In genomic region chr1:106072071-106072440, GRCm38 (mm10) we compare ENCODE assay signal across 9 mouse cellular contexts.
DNase-seq lines count a peak whose midpoint lies in the region; ATAC-seq and TF ChIP-seq lines count a peak whose summit lies in the region.
"Had no signal": no experiment of that assay in that cellular context is flagged by ENCODE, and none has a peak within 500 bp of the region (broad histone marks: within the 10 kb centered on the region; RNA-seq: fewer than 3 reads in every experiment).

No protein-coding gene starts in this region.

- H3K36me3 ChIP-seq in heart, embryonic 11.5 days (ENCODE audit: control insufficient read depth, insufficient read depth, low read length) = no peaks in the 10 kb centered on the region
- peaks cover 2% of the 10 kb centered on the region; the same call in 1 of the 2 replicates for H3K36me3 ChIP-seq in heart, adult 2 months (ENCODE audit: control insufficient read depth, insufficient read depth, low read length)
- H3K36me3 ChIP-seq in ES-E14 (ENCODE audit: control insufficient read depth, insufficient read depth, low read length, poor library complexity, severe bottlenecking) = no peaks in the 10 kb centered on the region
- no peaks in the 10 kb centered on the region for H3K36me3 ChIP-seq in embryonic facial prominence, embryonic 13.5 days

- H3K27me3 ChIP-seq in heart, embryonic 11.5 days (ENCODE audit: control insufficient read depth, insufficient read depth, low read length) = no peaks in the 10 kb centered on the region
- H3K27me3 ChIP-seq in heart, adult 2 months (ENCODE audit: control insufficient read depth, insufficient read depth, low read length) = no peaks in the 10 kb centered on the region
- peaks cover 5% of the 10 kb centered on the region; the same call in 1 of the 2 replicates for H3K27me3 ChIP-seq in embryonic facial prominence, embryonic 13.5 days

- no peak overlapping the region for H3K9ac ChIP-seq in heart, embryonic 11.5 days (ENCODE audit: low read depth, low read length)
- no peak overlapping the region for H3K9ac ChIP-seq in heart, adult 2 months (ENCODE audit: low read depth, low read length)
- no peak overlapping the region for H3K9ac ChIP-seq in ES-E14 (ENCODE audit: insufficient read depth, low read depth, low read length, poor library complexity, severe bottlenecking)
- 0 out of 2 replicates have a peak overlapping the region, but pooled peaks have one; percentile 40 for H3K9ac ChIP-seq in embryonic facial prominence, embryonic 13.5 days
- H3K9ac ChIP-seq: liver, embryonic 14.5 days had no signal

- no peak for DNase-seq in heart, adult 2 months
- DNase-seq in ES-E14 (ENCODE audit: low read depth, low spot score) (peak; percentile 16), liver (no peak)
- DNase-seq in mesoderm, embryonic 11.5 days (ENCODE audit: low read depth, low spot score) = peak; percentile 50
- no peak for DNase-seq in adrenal gland, adult 2 months
- no peak for DNase-seq in adrenal gland, adult 8-10 months

- TF ChIP-seq CTCF in heart, adult 2 months (IDR thresholded peaks at IDR 0.05) = no peak

- peak overlapping the region; percentile 56 for H3K4me2 ChIP-seq in heart, embryonic 11.5 days
- peak overlapping the region; percentile 48 for H3K4me2 ChIP-seq in embryonic facial prominence, embryonic 13.5 days

- H3K9me3 ChIP-seq in heart, embryonic 11.5 days (replicated peaks; ENCODE audit: control insufficient read depth, low read length) = no peaks in the 10 kb centered on the region
- H3K9me3 ChIP-seq in ES-E14 (ENCODE audit: control insufficient read depth, insufficient read depth, low read depth, low read length) = no peaks in the 10 kb centered on the region
- no peaks in the 10 kb centered on the region for H3K9me3 ChIP-seq in embryonic facial prominence, embryonic 13.5 days

- no peak overlapping the region for H3K27ac ChIP-seq in heart, embryonic 11.5 days (ENCODE audit: low read depth, low read length)
- H3K27ac ChIP-seq in heart, adult 2 months = no peak overlapping the region
- H3K27ac ChIP-seq in ES-E14 (ENCODE audit: insufficient read depth, low read depth, low read length, poor library complexity, severe bottlenecking) = no peak overlapping the region
- H3K27ac ChIP-seq in embryonic facial prominence, embryonic 13.5 days = no peak overlapping the region
- H3K27ac ChIP-seq: liver, embryonic 14.5 days had no signal

- H3K4me3 ChIP-seq in heart, embryonic 11.5 days (ENCODE audit: low read depth, low read length) = no peak overlapping the region
- no peak overlapping the region for H3K4me3 ChIP-seq in heart, adult 2 months
- H3K4me3 ChIP-seq in ES-E14 (ENCODE audit: insufficient read depth in 1 of 2, low read depth in 1 of 2, low read length in 2 of 2, poor library complexity in 1 of 2, severe bottlenecking in 1 of 2) = no peak overlapping the region
- H3K4me3 ChIP-seq in embryonic facial prominence, embryonic 13.5 days = 0 out of 2 replicates have a peak overlapping the region, but pooled peaks have one; percentile 14

- no peak for TF ChIP-seq POLR2A in heart, adult 2 months (IDR thresholded peaks at IDR 0.05; ENCODE audit: insufficient read depth, low read depth, low read length)

- H3K4me1 ChIP-seq in heart, embryonic 11.5 days (ENCODE audit: control insufficient read depth, insufficient read depth, low read length) = 0 out of 2 replicates have a peak, but pooled peaks cover 3% of the 10 kb centered on the region
- H3K4me1 ChIP-seq in heart, adult 2 months (ENCODE audit: control insufficient read depth, insufficient read depth, low read length) = peaks cover 5% of the 10 kb centered on the region
- peaks cover 4 to 5% of the 10 kb centered on the region in 2 experiments; a peak in 2 of 4 replicates for H3K4me1 ChIP-seq in ES-E14 (ENCODE audit: control insufficient read depth in 2 of 2, insufficient read depth in 2 of 2, low read length in 2 of 2, poor library complexity in 1 of 2)
- peaks cover 2% of the 10 kb centered on the region; the same call in 1 of the 2 replicates for H3K4me1 ChIP-seq in embryonic facial prominence, embryonic 13.5 days

- H3K79me2 ChIP-seq in heart, adult 2 months (replicated peaks; ENCODE audit: control insufficient read depth, insufficient read depth, low read length) = no peaks in the 10 kb centered on the region

- WGBS in heart, embryonic 11.5 days (ENCODE audit: insufficient replicate concordance) = 12% methylated on average over 10 of the region's 10 CpGs
- WGBS in heart, adult 2 months = 51% methylated on average over 10 of the region's 10 CpGs
- 1% methylated on average over 10 of the region's 10 CpGs for WGBS in embryonic facial prominence, embryonic 13.5 days

- no peak for TF ChIP-seq EP300 in heart, adult 2 months (IDR thresholded peaks at IDR 0.05; ENCODE audit: insufficient read depth, low read depth, low read length)

- in situ Hi-C loops in ES-E14 (cut with MboI; ENCODE audit: low sequenced_read_pairs in 2 of 2, unreplicated experiment in 2 of 2) = loop anchor here (5.0 to 25.0 kb wide), 2 partner anchors 315 to 325 kb away; no protein-coding TSS in a partner anchor

- intact Hi-C loops in heart, adult 2 months (cut with DNase I) = loop anchor here (1.0 kb wide), 1 partner anchor 323 kb away; no protein-coding TSS in a partner anchor

- ATAC-seq in heart, embryonic 11.5 days (replicated peaks; ENCODE audit: insufficient number of reproducible peaks, low FRiP score, low TSS enrichment) = no peak
- ATAC-seq in embryonic facial prominence, embryonic 13.5 days (ENCODE audit: insufficient number of reproducible peaks, insufficient read depth, low FRiP score, low TSS enrichment, low read depth) = 0 out of 2 replicates have a peak, but pooled peaks have one; percentile 21

TF ChIP-seq in ES-E14, 5 proteins besides CTCF, POLR2A, EP300 and RAD21:
- TF ChIP-seq ZC3H11A (IDR thresholded peaks at IDR 0.05; ENCODE audit: borderline replicate concordance, low read depth, low read length) (no peak), HCFC1 (IDR thresholded peaks at IDR 0.05; ENCODE audit: borderline replicate concordance, insufficient read depth, low read length) (no peak), MAFK (IDR thresholded peaks at IDR 0.05; ENCODE audit: insufficient read depth, low read depth, low read length) (no peak), ZNF384 (IDR thresholded peaks at IDR 0.05; ENCODE audit: low read depth, low read length) (no peak), CHD2 (IDR thresholded peaks at IDR 0.05; ENCODE audit: low read depth, low read length) (no peak)

Comparison
In these comparisons a context has a peak if more than half of its experiments do, and no peak if none do; other contexts are left out.
1. DNase-seq: peak in ES-E14 (single experiment) and mesoderm, embryonic 11.5 days (single experiment); none in heart, adult 2 months (0 of 2), adrenal gland, adult 2 months (single experiment), liver (single experiment) and adrenal gland, adult 8-10 months (single experiment).